Mouse (Mus musculus): ENCODE data around the gene Tmc6. TPM values are rescaled to one million over a fixed set of nuclear protein-coding genes. Genes with fewer than 3 reads are reported as not detected.

Gene Tmc6
- total and polyA plus RNA-seq, 3 experiments = 16.8 to 28.4 (median 26.8) TPM

- H3K9ac ChIP-seq (ENCODE audit: insufficient read depth, low read depth) = no peak overlapping the region
- peak; percentile 13 for DNase-seq (ENCODE audit: extremely low read depth)
- H3K4me1 ChIP-seq (ENCODE audit: control insufficient read depth in 1 of 2, insufficient read depth in 2 of 2) = peaks cover 3 to 52% of the 10 kb centered on the region in 2 experiments; a peak in 3 of 4 replicates
- dilution Hi-C loops (cut with MboI; ENCODE audit: extremely low pct_ligation_motif_present, extremely low pct_unique_long_range_greater_than_20kb, low sequenced_read_pairs) = no loop called here
- TF ChIP-seq ZNF384 (IDR thresholded peaks at IDR 0.05; ENCODE audit: low read depth, low read length) (no peak), SMC3 (IDR thresholded peaks at IDR 0.05; ENCODE audit: low read depth, low read length) (no peak), ZKSCAN1 (IDR thresholded peaks at IDR 0.05; ENCODE audit: borderline replicate concordance, low read depth, low read length) (no peak), KAT2A (IDR thresholded peaks at IDR 0.05; ENCODE audit: insufficient replicate concordance, low read length) (no peak), USF1 (IDR thresholded peaks at IDR 0.05; ENCODE audit: low read depth, low read length) (no peak), RCOR1 (conservative IDR thresholded peaks at IDR 0.05; ENCODE audit: low read depth, low read length) (no peak), ELF1 (IDR thresholded peaks at IDR 0.05; ENCODE audit: low read depth, low read length) (no peak), ZC3H11A (IDR thresholded peaks at IDR 0.05; ENCODE audit: low read depth, low read length) (no peak), POLR2AphosphoS2 (IDR thresholded peaks at IDR 0.05; ENCODE audit: low read depth, low read length) (no peak), MAFK (IDR thresholded peaks at IDR 0.05; ENCODE audit: insufficient replicate concordance, low read length) (no peak), TCF12 (IDR thresholded peaks at IDR 0.05; ENCODE audit: low read depth, low read length) (no peak)
- no peaks in the 10 kb centered on the region for H3K79me2 ChIP-seq (replicated peaks; ENCODE audit: control insufficient read depth, extremely low read depth, insufficient read depth, poor library complexity, severe bottlenecking)
- no peak overlapping the region for H3K4me3 ChIP-seq (replicated peaks in 1 of 3; ENCODE audit: low read depth in 2 of 3, low read length in 2 of 3, poor library complexity in 1 of 3)
- in situ Hi-C loops (cut with MboI; ENCODE audit: low pct_ligation_motif_present, low pct_unique_long_range_greater_than_20kb, low sequenced_read_pairs) = no loop called here
- H3K9me3 ChIP-seq (replicated peaks; ENCODE audit: low read length) = no peaks in the 10 kb centered on the region
- H3K27ac ChIP-seq (ENCODE audit: insufficient read depth, low read depth) = 0 out of 2 replicates have a peak overlapping the region, but pooled peaks have one; percentile 8
- H3K27me3 ChIP-seq (replicated peaks) = no peaks in the 10 kb centered on the region
- H3K4me2 ChIP-seq (ENCODE audit: insufficient read depth, low read depth, poor library complexity, severe bottlenecking) = no peak overlapping the region
- H3K36me3 ChIP-seq (replicated peaks in 1 of 2; ENCODE audit: control insufficient read depth in 1 of 2, insufficient read depth in 1 of 2, low read length in 1 of 2) = peaks cover 37 to 47% of the 10 kb centered on the region in 2 experiments
Measured at GRCm38 (mm10) chr11:117724604-117725301, 57.2 kb downstream of the Tmc6 start.

GRCm38 (mm10) chr11:117718838-117719237 lies 63.2 kb downstream of the Tmc6 start:
- no peak for TF ChIP-seq GABPA (IDR thresholded peaks at IDR 0.05; ENCODE audit: insufficient replicate concordance, low read depth, low read length)
- no peak for TF ChIP-seq POLR2A (IDR thresholded peaks at IDR 0.05; ENCODE audit: low read depth, low read length)
- no peak for TF ChIP-seq IRF4 (IDR thresholded peaks at IDR 0.05; ENCODE audit: low read depth, low read length)
- Histone ChIP-seq H3K9me3 (replicated peaks; ENCODE audit: low read length) (no peaks in the 10 kb centered on the region), H3K9ac (ENCODE audit: insufficient read depth, low read depth) (no peak overlapping the region), H3K27me3 (replicated peaks) (no peaks in the 10 kb centered on the region), H3K36me3 (replicated peaks in 1 of 2; ENCODE audit: control insufficient read depth in 1 of 2, insufficient read depth in 1 of 2, low read length in 1 of 2) (peaks cover 67 to 88% of the 10 kb centered on the region in 2 experiments), H3K27ac (ENCODE audit: insufficient read depth, low read depth) (no peak overlapping the region), H3K4me1 (ENCODE audit: control insufficient read depth in 1 of 2, insufficient read depth in 2 of 2) (peaks cover 0 to 34% of the 10 kb centered on the region in 2 experiments; a peak in 2 of 4 replicates), H3K79me2 (replicated peaks; ENCODE audit: control insufficient read depth, extremely low read depth, insufficient read depth, poor library complexity, severe bottlenecking) (no peaks in the 10 kb centered on the region), H3K4me2 (ENCODE audit: insufficient read depth, low read depth, poor library complexity, severe bottlenecking) (no peak overlapping the region), H3K4me3 (replicated peaks in 1 of 3; ENCODE audit: low read depth in 2 of 3, low read length in 2 of 3, poor library complexity in 1 of 3) (no peak overlapping the region)
- dilution Hi-C loops (cut with MboI; ENCODE audit: extremely low pct_ligation_motif_present, extremely low pct_unique_long_range_greater_than_20kb, low sequenced_read_pairs) (no loop called here), in situ Hi-C loops (cut with MboI; ENCODE audit: low pct_ligation_motif_present, low pct_unique_long_range_greater_than_20kb, low sequenced_read_pairs) (loop anchor here (10.0 kb wide), 1 partner anchor 106 kb away; the partner anchor contains the start of genes Afmid and Tk1)
- no peak for DNase-seq (ENCODE audit: extremely low read depth)

Other genes starting within 250 kb of the Tmc6 start
- gene Tnrc6c, start 127.9 kb downstream of the Tmc6 start, total RNA-seq (2012; rRNA removed) = 16.7 and 17.2 TPM in 2 replicates
- gene Tnrc6c, start 127.9 kb downstream of the Tmc6 start, total RNA-seq (2014; rRNA removed) = 6.1 and 6.9 TPM in 2 replicates
- gene Tnrc6c, start 127.9 kb downstream of the Tmc6 start, polyA plus RNA-seq (2012; ENCODE audit: insufficient read length, low read depth) = 12.2 and 12.8 TPM in 2 replicates
- 4.0 and 6.1 TPM in 2 replicates for gene Tmc8, start 122 bp downstream of the Tmc6 start, total RNA-seq (2012; rRNA removed)
- 1.4 and 2.2 TPM in 2 replicates for gene Tmc8, start 122 bp downstream of the Tmc6 start, total RNA-seq (2014; rRNA removed)
- 8.8 and 9.8 TPM in 2 replicates for gene Tmc8, start 122 bp downstream of the Tmc6 start, polyA plus RNA-seq (2012; ENCODE audit: insufficient read length, low read depth)
- gene 6030468B19Rik, start 15.5 kb upstream of the Tmc6 start, total RNA-seq (2012; rRNA removed) = 0.46 and 0.93 TPM in 2 replicates
- 1.3 and 1.5 TPM in 2 replicates for gene 6030468B19Rik, start 15.5 kb upstream of the Tmc6 start, total RNA-seq (2014; rRNA removed)
- gene 6030468B19Rik, start 15.5 kb upstream of the Tmc6 start, polyA plus RNA-seq (2012; ENCODE audit: insufficient read length, low read depth) = 1.4 and 1.7 TPM in 2 replicates
- gene Gm20708, start 27.5 kb upstream of the Tmc6 start, total RNA-seq (2012; rRNA removed) = 0.59 and 1.0 TPM in 2 replicates
- gene Gm20708, start 27.5 kb upstream of the Tmc6 start, total RNA-seq (2014; rRNA removed) = 0.50 TPM in 1 of 2 replicates, not detected in the other
- gene Gm20708, start 27.5 kb upstream of the Tmc6 start, polyA plus RNA-seq (2012; ENCODE audit: insufficient read length, low read depth) = 0.80 and 1.6 TPM in 2 replicates
- 362 and 409 TPM in 2 replicates for gene Syngr2, start 27.5 kb upstream of the Tmc6 start, total RNA-seq (2012; rRNA removed)
- gene Syngr2, start 27.5 kb upstream of the Tmc6 start, total RNA-seq (2014; rRNA removed) = 395 and 553 TPM in 2 replicates
- 513 and 654 TPM in 2 replicates for gene Syngr2, start 27.5 kb upstream of the Tmc6 start, polyA plus RNA-seq (2012; ENCODE audit: insufficient read length, low read depth)
- 6.8 and 7.3 TPM in 2 replicates for gene Afmid, start 43.7 kb upstream of the Tmc6 start, total RNA-seq (2012; rRNA removed)
- 5.0 and 5.7 TPM in 2 replicates for gene Afmid, start 43.7 kb upstream of the Tmc6 start, total RNA-seq (2014; rRNA removed)
- gene Afmid, start 43.7 kb upstream of the Tmc6 start, polyA plus RNA-seq (2012; ENCODE audit: insufficient read length, low read depth) = 7.1 and 7.5 TPM in 2 replicates
- gene Tk1, start 43.9 kb upstream of the Tmc6 start, total RNA-seq (2012; rRNA removed) = 235 and 236 TPM in 2 replicates
- 146 and 149 TPM in 2 replicates for gene Tk1, start 43.9 kb upstream of the Tmc6 start, total RNA-seq (2014; rRNA removed)
- gene Tk1, start 43.9 kb upstream of the Tmc6 start, polyA plus RNA-seq (2012; ENCODE audit: insufficient read length, low read depth) = 158 and 179 TPM in 2 replicates
- 193 and 237 TPM in 2 replicates for gene Birc5, start 67.1 kb upstream of the Tmc6 start, total RNA-seq (2012; rRNA removed)
- 242 and 270 TPM in 2 replicates for gene Birc5, start 67.1 kb upstream of the Tmc6 start, total RNA-seq (2014; rRNA removed)
- 286 and 289 TPM in 2 replicates for gene Birc5, start 67.1 kb upstream of the Tmc6 start, polyA plus RNA-seq (2012; ENCODE audit: insufficient read length, low read depth)
- gene Tmem235, start 78.6 kb upstream of the Tmc6 start, total RNA-seq (2012; rRNA removed) = not detected in 2 replicates
- not detected in 2 replicates for gene Tmem235, start 78.6 kb upstream of the Tmc6 start, total RNA-seq (2014; rRNA removed)
- gene Tmem235, start 78.6 kb upstream of the Tmc6 start, polyA plus RNA-seq (2012; ENCODE audit: insufficient read length, low read depth) = not detected in 2 replicates
- gene Tha1, start 91.3 kb upstream of the Tmc6 start, total RNA-seq (2012; rRNA removed) = not detected in 2 replicates
- gene Tha1, start 91.3 kb upstream of the Tmc6 start, total RNA-seq (2014; rRNA removed) = not detected in 2 replicates
- not detected in 2 replicates for gene Tha1, start 91.3 kb upstream of the Tmc6 start, polyA plus RNA-seq (2012; ENCODE audit: insufficient read length, low read depth)
- 2.5 and 4.7 TPM in 2 replicates for gene Socs3, start 187.8 kb upstream of the Tmc6 start, total RNA-seq (2012; rRNA removed)
- gene Socs3, start 187.8 kb upstream of the Tmc6 start, total RNA-seq (2014; rRNA removed) = 1.1 and 1.2 TPM in 2 replicates
- gene Socs3, start 187.8 kb upstream of the Tmc6 start, polyA plus RNA-seq (2012; ENCODE audit: insufficient read length, low read depth) = 0.83 and 1.1 TPM in 2 replicates
- gene Pgs1, start 204.1 kb upstream of the Tmc6 start, total RNA-seq (2012; rRNA removed) = 60.5 and 64.5 TPM in 2 replicates
- 38.1 and 39.8 TPM in 2 replicates for gene Pgs1, start 204.1 kb upstream of the Tmc6 start, total RNA-seq (2014; rRNA removed)
- 50.4 and 50.8 TPM in 2 replicates for gene Pgs1, start 204.1 kb upstream of the Tmc6 start, polyA plus RNA-seq (2012; ENCODE audit: insufficient read length, low read depth)

Measured in CH12.LX (cell line).